In genomic region chr1:60488635-60489034, GRCm38 (mm10) we compare ENCODE assay signal across 15 mouse cellular contexts.
"Had no signal": no experiment of that assay in that cellular context is flagged by ENCODE, and none has a peak within 500 bp of the region (broad histone marks: within the 10 kb centered on the region; RNA-seq: fewer than 3 reads in every experiment).

No protein-coding gene starts in this region.

- H3K4me3 ChIP-seq: intestine, embryonic 15.5 days; limb, embryonic 12.5 days; liver, embryonic 13.5 days; lung, embryonic 15.5 days; megakaryocyte, embryonic 14.5 days; neural tube, embryonic 13.5 days; stomach, embryonic 15.5 days had no signal

- ATAC-seq: intestine, embryonic 15.5 days; liver, postnatal 0 days had no signal

- H3K4me1 ChIP-seq: intestine, embryonic 15.5 days; liver, embryonic 13.5 days; lung, embryonic 15.5 days; megakaryocyte, embryonic 14.5 days; neural tube, embryonic 13.5 days; stomach, embryonic 15.5 days had no signal

- DNase-seq: kidney, adult 18-20 months; kidney, postnatal 10 days; kidney, postnatal 4 days; liver; liver, embryonic 13.5 days; liver, postnatal 0 days; lung, postnatal 14 days; thymus, postnatal 36 days had no signal

- H3K27ac ChIP-seq: intestine, embryonic 15.5 days; limb, embryonic 12.5 days; liver, embryonic 13.5 days; lung, embryonic 15.5 days; macrophage; neural tube, embryonic 13.5 days; stomach, embryonic 15.5 days had no signal
